Mouse (Mus musculus): ENCODE measurements around the gene Prf1.

Gene Prf1

GRCm38 (mm10) chr10:61286246-61286645 lies 11.4 kb upstream of the Prf1 start:
- in situ Hi-C loops (cut with MboI, MseI): no loop called here

GRCm38 (mm10) chr10:61290016-61290415 lies 7.6 kb upstream of the Prf1 start:
- in situ Hi-C loops (cut with MboI, MseI): no loop called here

- in situ Hi-C loops (cut with MboI, MseI): no loop called here
Observed at GRCm38 (mm10) chr10:61290479-61290878, 7.2 kb upstream of the Prf1 start.

- in situ Hi-C loops (cut with MboI, MseI): no loop called here
Observed at GRCm38 (mm10) chr10:61294242-61294641, 3.4 kb upstream of the Prf1 start.

- in situ Hi-C loops (cut with MboI, MseI): no loop called here
Observed at GRCm38 (mm10) chr10:61296713-61297445, 754 bp upstream of the Prf1 start.

- in situ Hi-C loops (cut with MboI, MseI): no loop called here
Observed at GRCm38 (mm10) chr10:61300996-61301395, 3.4 kb downstream of the Prf1 start.

- in situ Hi-C loops (cut with MboI, MseI): no loop called here
Observed at GRCm38 (mm10) chr10:61304046-61304445, 6.4 kb downstream of the Prf1 start.

- in situ Hi-C loops (cut with MboI, MseI): no loop called here
Observed at GRCm38 (mm10) chr10:61305928-61306590, 8.4 kb downstream of the Prf1 start.

- in situ Hi-C loops (cut with MboI, MseI): no loop called here
Observed at GRCm38 (mm10) chr10:61308706-61309320, 11.2 kb downstream of the Prf1 start.

- in situ Hi-C loops (cut with MboI, MseI): no loop called here
Observed at GRCm38 (mm10) chr10:61312159-61312558, 14.5 kb downstream of the Prf1 start.

GRCm38 (mm10) chr10:61312754-61313153 lies 15.1 kb downstream of the Prf1 start:
- in situ Hi-C loops (cut with MboI, MseI): no loop called here

- in situ Hi-C loops (cut with MboI, MseI): no loop called here
Observed at GRCm38 (mm10) chr10:61313750-61314149, 16.1 kb downstream of the Prf1 start.

GRCm38 (mm10) chr10:61315324-61315880 lies 17.8 kb downstream of the Prf1 start:
- in situ Hi-C loops (cut with MboI, MseI): no loop called here

- in situ Hi-C loops (cut with MboI, MseI): no loop called here
Observed at GRCm38 (mm10) chr10:61318527-61318926, 20.9 kb downstream of the Prf1 start.

- in situ Hi-C loops (cut with MboI, MseI): no loop called here
Observed at GRCm38 (mm10) chr10:61324717-61325116, 27.1 kb downstream of the Prf1 start.

- in situ Hi-C loops (cut with MboI, MseI): no loop called here
Observed at GRCm38 (mm10) chr10:61325782-61326328, 28.2 kb downstream of the Prf1 start.

GRCm38 (mm10) chr10:61327545-61327944 lies 29.9 kb downstream of the Prf1 start:
- in situ Hi-C loops (cut with MboI, MseI): no loop called here

- in situ Hi-C loops (cut with MboI, MseI): no loop called here
Observed at GRCm38 (mm10) chr10:61328927-61329326, 31.3 kb downstream of the Prf1 start.

GRCm38 (mm10) chr10:61331046-61331445 lies 33.4 kb downstream of the Prf1 start:
- in situ Hi-C loops (cut with MboI, MseI): loop anchor here (5.0 kb wide), 1 partner anchor 134 kb away; no protein-coding TSS in a partner anchor

GRCm38 (mm10) chr10:61334545-61334944 lies 36.9 kb downstream of the Prf1 start:
- in situ Hi-C loops (cut with MboI, MseI): loop anchor here (5.0 kb wide), 1 partner anchor 137 kb away; no protein-coding TSS in a partner anchor

GRCm38 (mm10) chr10:61336137-61336536 lies 38.5 kb downstream of the Prf1 start:
- in situ Hi-C loops (cut with MboI, MseI): loop anchor here (5.0 kb wide), 1 partner anchor 59 kb away; no protein-coding TSS in a partner anchor

- in situ Hi-C loops (cut with MboI, MseI): loop anchor here (5.0 kb wide), 1 partner anchor 59 kb away; no protein-coding TSS in a partner anchor
Observed at GRCm38 (mm10) chr10:61336592-61336991, 39.0 kb downstream of the Prf1 start.
